Mouse (Mus musculus) liver, embryonic 14 days (tissue): Measurements from ENCODE around the gene Gm6217. TPM values are rescaled to one million over a fixed set of nuclear protein-coding genes. Genes with fewer than 3 reads are reported as not detected.

Experiments used
- polyA plus RNA-seq: library from polyadenylated mRNA; depleted of rRNA; stranded (reverse); fragments of >200 nt; gene quantifications from 2 replicates; pipeline ENCODE4 v1.2.3, GENCODE M21; 2012; rRNA removed

Gene Gm6217
- polyA plus RNA-seq = not detected in 2 replicates

GRCm38 (mm10) chr1:82931326-82931725, at the start of gene Gm6217:
Gm6217 (minus strand) TSS chr1:82931399.

GRCm38 (mm10) chr1:82959870-82960385, 28.7 kb upstream of the Gm6217 start, which contains the start of gene Gm47955:
Gm47955 (plus strand) TSS chr1:82960286.

GRCm38 (mm10) chr1:82955913-82956312, 24.7 kb upstream of the Gm6217 start, which contains the start of gene Gm7544:
Gm7544 (minus strand) TSS chr1:82956013.

GRCm38 (mm10) chr1:82943295-82943694, 12.1 kb upstream of the Gm6217 start, which contains the start of gene A030003K21Rik:
A030003K21Rik (minus strand) TSS chr1:82943388.

GRCm38 (mm10) chr1:82924650-82925049, 6.5 kb downstream of the Gm6217 start, which contains the start of gene A030014E15Rik:
A030014E15Rik (plus strand) TSS chr1:82924917.

GRCm38 (mm10) chr1:82913025-82913424, 18.2 kb downstream of the Gm6217 start, which contains the start of gene A030005L19Rik:
A030005L19Rik (plus strand) TSS chr1:82913325.

Other genes starting within 250 kb of the Gm6217 start
- gene Mff, start 206.5 kb downstream of the Gm6217 start, polyA plus RNA-seq = 83.3 and 93.7 TPM in 2 replicates
- gene Tm4sf20, start 162.9 kb downstream of the Gm6217 start, polyA plus RNA-seq = not detected in 2 replicates
- gene Gm47791, start 160.2 kb downstream of the Gm6217 start, polyA plus RNA-seq = not detected in 2 replicates
- gene Agfg1, start 91.9 kb downstream of the Gm6217 start, polyA plus RNA-seq = 37.8 and 46.2 TPM in 2 replicates
- 1.8 and 2.1 TPM in 2 replicates for gene A030005L19Rik, start 18.1 kb downstream of the Gm6217 start, polyA plus RNA-seq
- 0.09 TPM in 2 replicates for gene A030014E15Rik, start 6.5 kb downstream of the Gm6217 start, polyA plus RNA-seq
- not detected in 2 replicates for gene A030003K21Rik, start 12.0 kb upstream of the Gm6217 start, polyA plus RNA-seq
- not detected in 2 replicates for gene Gm7544, start 24.6 kb upstream of the Gm6217 start, polyA plus RNA-seq
- gene Gm47955, start 28.9 kb upstream of the Gm6217 start, polyA plus RNA-seq = not detected in 2 replicates
- gene Gm47959, start 69.1 kb upstream of the Gm6217 start, polyA plus RNA-seq = not detected in 2 replicates
- gene Slc19a3, start 107.0 kb upstream of the Gm6217 start, polyA plus RNA-seq = 0.03 and 0.06 TPM in 2 replicates
- gene Krtap28-10, start 111.1 kb upstream of the Gm6217 start, polyA plus RNA-seq = not detected in 2 replicates
- not detected in 2 replicates for gene Gm47969, start 113.5 kb upstream of the Gm6217 start, polyA plus RNA-seq
- not detected in 2 replicates for gene A030005K14Rik, start 128.0 kb upstream of the Gm6217 start, polyA plus RNA-seq
- not detected in 2 replicates for gene Krtap28-13, start 129.5 kb upstream of the Gm6217 start, polyA plus RNA-seq
- 0.05 and 0.09 TPM in 2 replicates for gene Ccl20, start 185.4 kb upstream of the Gm6217 start, polyA plus RNA-seq
- 0.01 TPM in 1 of 2 replicates, not detected in the other for gene Daw1, start 228.4 kb upstream of the Gm6217 start, polyA plus RNA-seq